Mouse (Mus musculus): ENCODE measurements around the gene Casp7.

- TF ChIP-seq CTCF (IDR thresholded peaks at IDR 0.05; ENCODE audit: borderline replicate concordance, insufficient read depth, low read length): no peak
- TF ChIP-seq POLR2A (IDR thresholded peaks at IDR 0.05; ENCODE audit: low read depth, low read length): no peak
These were observed 35.8 kb downstream of the Casp7 start for GRCm38 (mm10) chr19:56432706-56433105.

Data from embryonic fibroblast, embryonic 13.5 days (primary cell).